Mouse (Mus musculus): ENCODE results near the gene Hoxa3. TPM values are rescaled to one million over a fixed set of nuclear protein-coding genes. Genes with fewer than 3 reads are reported as not detected.

Hoxa3 gene
- polyA plus RNA-seq, 1 experiment from 2014 or later = 0.86 TPM

GRCm38 (mm10) chr6:52227470-52228222 is 14.5 kb upstream of the Hoxa3 start:
- H3K27ac ChIP-seq (replicated peaks in 1 of 2; ENCODE audit: control insufficient read depth in 1 of 2, insufficient read depth in 1 of 2, low read depth in 2 of 2, low read length in 2 of 2) = no peak overlapping the region
- H3K4me3 ChIP-seq (ENCODE audit: control insufficient read depth in 1 of 2, insufficient read depth in 1 of 2, low read depth in 1 of 2, low read length in 2 of 2) = no peak overlapping the region
- H3K27me3 ChIP-seq (ENCODE audit: control insufficient read depth, insufficient read depth, low read length) = peaks cover 98% of the 10 kb centered on the region
- H3K36me3 ChIP-seq (ENCODE audit: control insufficient read depth, insufficient read depth, low read length) = no peaks in the 10 kb centered on the region
- WGBS = 5% methylated on average over 11 of the region's 11 CpGs
- no peaks in the 10 kb centered on the region for H3K9me3 ChIP-seq (ENCODE audit: control insufficient read depth, low read length)
- H3K4me1 ChIP-seq (ENCODE audit: control insufficient read depth in 2 of 2, insufficient read depth in 2 of 2, low read length in 2 of 2) = no peaks in the 10 kb centered on the region; a peak in 1 of 4 replicates
- no peak for ATAC-seq (ENCODE audit: insufficient number of reproducible peaks, insufficient read depth, low FRiP score, low read depth)
- no peak overlapping the region for H3K9ac ChIP-seq (ENCODE audit: low read length)
- no peak overlapping the region for H3K4me2 ChIP-seq (ENCODE audit: low read length)

GRCm38 (mm10) chr6:52226569-52227257 is 13.6 kb upstream of the Hoxa3 start:
- Histone ChIP-seq H3K9ac (ENCODE audit: low read length) (no peak overlapping the region), H3K9me3 (ENCODE audit: control insufficient read depth, low read length) (no peaks in the 10 kb centered on the region), H3K36me3 (ENCODE audit: control insufficient read depth, insufficient read depth, low read length) (no peaks in the 10 kb centered on the region), H3K27ac (replicated peaks in 1 of 2; ENCODE audit: control insufficient read depth in 1 of 2, insufficient read depth in 1 of 2, low read depth in 2 of 2, low read length in 2 of 2) (no peak overlapping the region), H3K4me2 (ENCODE audit: low read length) (no peak overlapping the region), H3K4me3 (ENCODE audit: control insufficient read depth in 1 of 2, insufficient read depth in 1 of 2, low read depth in 1 of 2, low read length in 2 of 2) (no peak overlapping the region), H3K27me3 (ENCODE audit: control insufficient read depth, insufficient read depth, low read length) (peaks cover 98% of the 10 kb centered on the region), H3K4me1 (ENCODE audit: control insufficient read depth in 2 of 2, insufficient read depth in 2 of 2, low read length in 2 of 2) (peaks cover 0 to 3% of the 10 kb centered on the region in 2 experiments; a peak in 1 of 4 replicates)
- WGBS = 2% methylated on average over 26 of the region's 26 CpGs
- ATAC-seq (ENCODE audit: insufficient number of reproducible peaks, insufficient read depth, low FRiP score, low read depth) = no peak

- no peak overlapping the region for H3K4me2 ChIP-seq (ENCODE audit: low read length)
- peaks cover 2 to 6% of the 10 kb centered on the region in 2 experiments; a peak in 1 of 4 replicates for H3K4me1 ChIP-seq (ENCODE audit: control insufficient read depth in 2 of 2, insufficient read depth in 2 of 2, low read length in 2 of 2)
- H3K27ac ChIP-seq (replicated peaks in 1 of 2; ENCODE audit: control insufficient read depth in 1 of 2, insufficient read depth in 1 of 2, low read depth in 2 of 2, low read length in 2 of 2) = no peak overlapping the region
- no peak for ATAC-seq (ENCODE audit: insufficient number of reproducible peaks, insufficient read depth, low FRiP score, low read depth)
- H3K9ac ChIP-seq (ENCODE audit: low read length) = no peak overlapping the region
- 2% methylated on average over 69 of the region's 69 CpGs for WGBS
- H3K27me3 ChIP-seq (ENCODE audit: control insufficient read depth, insufficient read depth, low read length) = peaks cover 99% of the 10 kb centered on the region
- no peaks in the 10 kb centered on the region for H3K36me3 ChIP-seq (ENCODE audit: control insufficient read depth, insufficient read depth, low read length)
- H3K4me3 ChIP-seq (ENCODE audit: control insufficient read depth in 1 of 2, insufficient read depth in 1 of 2, low read depth in 1 of 2, low read length in 2 of 2) = peak overlapping the region in 1 of 2 experiments; percentile 7; a peak in 1 of 4 replicates
- no peaks in the 10 kb centered on the region for H3K9me3 ChIP-seq (ENCODE audit: control insufficient read depth, low read length)
These were observed 12.8 kb upstream of the Hoxa3 start for GRCm38 (mm10) chr6:52225612-52226568.

- ATAC-seq (ENCODE audit: insufficient number of reproducible peaks, insufficient read depth, low FRiP score, low read depth) = no peak
- H3K27me3 ChIP-seq (ENCODE audit: control insufficient read depth, insufficient read depth, low read length) = peaks cover 99% of the 10 kb centered on the region
- no peak overlapping the region for H3K27ac ChIP-seq (replicated peaks in 1 of 2; ENCODE audit: control insufficient read depth in 1 of 2, insufficient read depth in 1 of 2, low read depth in 2 of 2, low read length in 2 of 2)
- H3K4me1 ChIP-seq (ENCODE audit: control insufficient read depth in 2 of 2, insufficient read depth in 2 of 2, low read length in 2 of 2) = peaks cover 2 to 6% of the 10 kb centered on the region in 2 experiments; a peak in 1 of 4 replicates
- no peak overlapping the region for H3K4me2 ChIP-seq (ENCODE audit: low read length)
- no peaks in the 10 kb centered on the region for H3K36me3 ChIP-seq (ENCODE audit: control insufficient read depth, insufficient read depth, low read length)
- H3K4me3 ChIP-seq (ENCODE audit: control insufficient read depth in 1 of 2, insufficient read depth in 1 of 2, low read depth in 1 of 2, low read length in 2 of 2) = peak overlapping the region in 1 of 2 experiments; percentile 7; a peak in 1 of 4 replicates
- no peak overlapping the region for H3K9ac ChIP-seq (ENCODE audit: low read length)
- WGBS = 3% methylated on average over 36 of the region's 36 CpGs
- no peaks in the 10 kb centered on the region for H3K9me3 ChIP-seq (ENCODE audit: control insufficient read depth, low read length)
These were observed 11.9 kb upstream of the Hoxa3 start for GRCm38 (mm10) chr6:52224895-52225611.

GRCm38 (mm10) chr6:52223939-52224760 is 11.0 kb upstream of the Hoxa3 start:
- Histone ChIP-seq H3K4me2 (ENCODE audit: low read length) (no peak overlapping the region), H3K27ac (replicated peaks in 1 of 2; ENCODE audit: control insufficient read depth in 1 of 2, insufficient read depth in 1 of 2, low read depth in 2 of 2, low read length in 2 of 2) (no peak overlapping the region), H3K4me1 (ENCODE audit: control insufficient read depth in 2 of 2, insufficient read depth in 2 of 2, low read length in 2 of 2) (peaks cover 2 to 6% of the 10 kb centered on the region in 2 experiments; a peak in 1 of 4 replicates), H3K36me3 (ENCODE audit: control insufficient read depth, insufficient read depth, low read length) (no peaks in the 10 kb centered on the region), H3K4me3 (ENCODE audit: control insufficient read depth in 1 of 2, insufficient read depth in 1 of 2, low read depth in 1 of 2, low read length in 2 of 2) (no peak overlapping the region), H3K9ac (ENCODE audit: low read length) (no peak overlapping the region), H3K27me3 (ENCODE audit: control insufficient read depth, insufficient read depth, low read length) (peaks cover 99% of the 10 kb centered on the region), H3K9me3 (ENCODE audit: control insufficient read depth, low read length) (no peaks in the 10 kb centered on the region)
- no peak for ATAC-seq (ENCODE audit: insufficient number of reproducible peaks, insufficient read depth, low FRiP score, low read depth)
- 3% methylated on average over 24 of the region's 24 CpGs for WGBS

- Histone ChIP-seq H3K4me2 (ENCODE audit: low read length) (no peak overlapping the region), H3K4me3 (ENCODE audit: control insufficient read depth in 1 of 2, insufficient read depth in 1 of 2, low read depth in 1 of 2, low read length in 2 of 2) (no peak overlapping the region), H3K27me3 (ENCODE audit: control insufficient read depth, insufficient read depth, low read length) (peaks cover 100% of the 10 kb centered on the region), H3K27ac (replicated peaks in 1 of 2; ENCODE audit: control insufficient read depth in 1 of 2, insufficient read depth in 1 of 2, low read depth in 2 of 2, low read length in 2 of 2) (no peak overlapping the region), H3K36me3 (ENCODE audit: control insufficient read depth, insufficient read depth, low read length) (no peaks in the 10 kb centered on the region), H3K4me1 (ENCODE audit: control insufficient read depth in 2 of 2, insufficient read depth in 2 of 2, low read length in 2 of 2) (peaks cover 2 to 6% of the 10 kb centered on the region in 2 experiments; a peak in 1 of 4 replicates), H3K9me3 (ENCODE audit: control insufficient read depth, low read length) (no peaks in the 10 kb centered on the region), H3K9ac (ENCODE audit: low read length) (no peak overlapping the region)
- no peak for ATAC-seq (ENCODE audit: insufficient number of reproducible peaks, insufficient read depth, low FRiP score, low read depth)
- 19% methylated on average over 13 of the region's 13 CpGs for WGBS
These were observed 9.6 kb upstream of the Hoxa3 start for GRCm38 (mm10) chr6:52222729-52223128.
